Mouse (Mus musculus): Measurements from ENCODE around the gene Kdm6a. TPM values are rescaled to one million over a fixed set of nuclear protein-coding genes. Genes with fewer than 3 reads are reported as not detected.

Kdm6a gene
- polyA plus RNA-seq, 1 experiment from 2014 or later = 19.6 TPM

DNA sequence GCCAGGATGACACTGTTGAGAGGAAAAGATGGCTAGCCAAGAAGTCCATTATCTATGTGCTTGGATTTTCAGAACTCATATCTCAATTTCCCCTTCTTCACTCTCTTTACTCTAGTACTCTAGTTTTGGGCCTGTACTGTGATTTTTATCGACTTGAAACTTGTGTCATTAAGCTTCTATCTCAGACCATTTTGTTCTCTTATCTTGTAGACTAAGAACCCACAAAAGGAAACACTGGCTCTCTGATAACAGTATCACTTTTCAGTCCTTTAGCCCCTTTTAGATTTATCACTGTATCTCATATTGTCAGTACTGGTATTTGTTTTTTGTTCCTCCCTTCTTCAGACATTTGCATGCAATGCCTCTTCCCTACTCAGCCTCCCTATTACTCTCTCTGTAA lies 17.1 kb downstream of the Kdm6a start:
- 40% methylated on average over 1 of the region's 1 CpGs for WGBS
- H3K9me3 ChIP-seq = no peaks in the 10 kb centered on the region
- no peak for ATAC-seq (ENCODE audit: insufficient read depth, low FRiP score, low read depth)

GRCm38 (mm10) chrX:18187203-18187602 lies 24.8 kb downstream of the Kdm6a start:
- no peaks in the 10 kb centered on the region for H3K9me3 ChIP-seq
- H3K4me3 ChIP-seq (replicated peaks) = no peak overlapping the region
- no peak overlapping the region for H3K27ac ChIP-seq
- H3K27me3 ChIP-seq (replicated peaks) = no peaks in the 10 kb centered on the region
- H3K4me2 ChIP-seq = no peak overlapping the region
- H3K9ac ChIP-seq = no peak overlapping the region
- H3K36me3 ChIP-seq = no peaks in the 10 kb centered on the region
- H3K4me1 ChIP-seq = no peaks in the 10 kb centered on the region
- no peak for ATAC-seq (ENCODE audit: insufficient read depth, low FRiP score, low read depth)

More for the DNA sequence above, 17.1 kb downstream of the Kdm6a start:
- no peak overlapping the region for H3K4me3 ChIP-seq (replicated peaks)
- H3K27me3 ChIP-seq (replicated peaks) = no peaks in the 10 kb centered on the region
- H3K36me3 ChIP-seq = no peaks in the 10 kb centered on the region
- no peak overlapping the region for H3K27ac ChIP-seq
- H3K4me1 ChIP-seq = no peaks in the 10 kb centered on the region
- no peak overlapping the region for H3K4me2 ChIP-seq
- H3K9ac ChIP-seq = no peak overlapping the region

GRCm38 (mm10) chrX:18188293-18188692 lies 25.9 kb downstream of the Kdm6a start:
- no peak overlapping the region for H3K27ac ChIP-seq
- H3K4me2 ChIP-seq = no peak overlapping the region
- no peaks in the 10 kb centered on the region for H3K27me3 ChIP-seq (replicated peaks)
- no peak overlapping the region for H3K4me3 ChIP-seq (replicated peaks)
- H3K9me3 ChIP-seq = no peaks in the 10 kb centered on the region
- no peak for ATAC-seq (ENCODE audit: insufficient read depth, low FRiP score, low read depth)
- H3K9ac ChIP-seq = no peak overlapping the region
- H3K4me1 ChIP-seq = no peaks in the 10 kb centered on the region
- WGBS = 81% methylated on average over 2 of the region's 2 CpGs
- H3K36me3 ChIP-seq = no peaks in the 10 kb centered on the region

- H3K27ac ChIP-seq = no peak overlapping the region
- H3K27me3 ChIP-seq (replicated peaks) = no peaks in the 10 kb centered on the region
- 85% methylated on average over 1 of the region's 1 CpGs for WGBS
- H3K4me1 ChIP-seq = no peaks in the 10 kb centered on the region
- no peaks in the 10 kb centered on the region for H3K9me3 ChIP-seq
- no peaks in the 10 kb centered on the region for H3K36me3 ChIP-seq
- ATAC-seq (ENCODE audit: insufficient read depth, low FRiP score, low read depth) = no peak
- H3K4me3 ChIP-seq (replicated peaks) = no peak overlapping the region
- H3K9ac ChIP-seq = no peak overlapping the region
- no peak overlapping the region for H3K4me2 ChIP-seq
Observed at GRCm38 (mm10) chrX:18239572-18239971, 77.2 kb downstream of the Kdm6a start.

- Histone ChIP-seq H3K36me3 (0 out of 2 replicates have a peak, but pooled peaks cover 3% of the 10 kb centered on the region), H3K4me2 (no peak overlapping the region), H3K4me3 (replicated peaks) (no peak overlapping the region), H3K4me1 (no peaks in the 10 kb centered on the region), H3K9ac (no peak overlapping the region), H3K27ac (no peak overlapping the region), H3K27me3 (replicated peaks) (no peaks in the 10 kb centered on the region), H3K9me3 (no peaks in the 10 kb centered on the region)
- WGBS = 91% methylated on average over 4 of the region's 4 CpGs
- ATAC-seq (ENCODE audit: insufficient read depth, low FRiP score, low read depth) = no peak
Observed at GRCm38 (mm10) chrX:18250621-18251020, 88.2 kb downstream of the Kdm6a start.

GRCm38 (mm10) chrX:18254767-18255166 lies 92.4 kb downstream of the Kdm6a start:
- no peaks in the 10 kb centered on the region for H3K27me3 ChIP-seq (replicated peaks)
- H3K36me3 ChIP-seq = 0 out of 2 replicates have a peak, but pooled peaks cover 3% of the 10 kb centered on the region
- H3K4me2 ChIP-seq = no peak overlapping the region
- no peak overlapping the region for H3K9ac ChIP-seq
- no peak for ATAC-seq (ENCODE audit: insufficient read depth, low FRiP score, low read depth)
- H3K4me1 ChIP-seq = no peaks in the 10 kb centered on the region
- no peak overlapping the region for H3K4me3 ChIP-seq (replicated peaks)
- H3K9me3 ChIP-seq = no peaks in the 10 kb centered on the region
- no peak overlapping the region for H3K27ac ChIP-seq
- 35% methylated on average over 4 of the region's 4 CpGs for WGBS

- no peak overlapping the region for H3K27ac ChIP-seq
- H3K9me3 ChIP-seq = no peaks in the 10 kb centered on the region
- no peaks in the 10 kb centered on the region for H3K27me3 ChIP-seq (replicated peaks)
- WGBS = 91% methylated on average over 8 of the region's 8 CpGs
- no peaks in the 10 kb centered on the region for H3K4me1 ChIP-seq
- no peak overlapping the region for H3K9ac ChIP-seq
- no peaks in the 10 kb centered on the region for H3K36me3 ChIP-seq
- H3K4me2 ChIP-seq = no peak overlapping the region
- no peak overlapping the region for H3K4me3 ChIP-seq (replicated peaks)
- no peak for ATAC-seq (ENCODE audit: insufficient read depth, low FRiP score, low read depth)
Observed at GRCm38 (mm10) chrX:18258238-18258809, 95.9 kb downstream of the Kdm6a start.

- no peak for ATAC-seq (ENCODE audit: insufficient read depth, low FRiP score, low read depth)
- no peaks in the 10 kb centered on the region for H3K9me3 ChIP-seq
- H3K4me1 ChIP-seq = no peaks in the 10 kb centered on the region
- H3K9ac ChIP-seq = no peak overlapping the region
- H3K36me3 ChIP-seq = no peaks in the 10 kb centered on the region
- no peak overlapping the region for H3K27ac ChIP-seq
- WGBS = 92% methylated on average over 5 of the region's 5 CpGs
- H3K27me3 ChIP-seq (replicated peaks) = no peaks in the 10 kb centered on the region
- H3K4me3 ChIP-seq (replicated peaks) = no peak overlapping the region
- no peak overlapping the region for H3K4me2 ChIP-seq
Observed at GRCm38 (mm10) chrX:18278561-18278960, 116.2 kb downstream of the Kdm6a start.

DNA sequence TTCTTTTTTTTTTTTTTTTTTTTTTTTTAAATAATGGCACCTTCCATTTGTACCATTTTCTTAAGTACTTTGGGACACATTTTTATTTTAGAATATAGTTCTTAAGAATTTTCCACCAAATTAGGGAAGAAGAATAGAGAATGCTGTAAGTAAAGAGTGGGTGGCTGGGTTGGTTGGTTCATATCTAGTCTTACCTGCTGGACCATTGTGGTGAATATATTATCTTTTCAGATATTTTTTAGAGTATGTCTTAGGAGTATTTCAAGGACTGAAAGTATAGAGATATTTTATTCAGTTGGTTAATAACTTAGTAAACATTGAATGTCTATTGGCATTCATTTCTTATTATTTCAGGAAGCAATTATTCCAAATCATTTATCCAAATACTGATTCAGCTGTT lies 117.8 kb downstream of the Kdm6a start:
- Histone ChIP-seq H3K9ac (no peak overlapping the region), H3K27ac (no peak overlapping the region), H3K4me1 (no peaks in the 10 kb centered on the region), H3K9me3 (no peaks in the 10 kb centered on the region), H3K36me3 (no peaks in the 10 kb centered on the region), H3K4me2 (no peak overlapping the region), H3K27me3 (replicated peaks) (no peaks in the 10 kb centered on the region), H3K4me3 (replicated peaks) (no peak overlapping the region)
- ATAC-seq (ENCODE audit: insufficient read depth, low FRiP score, low read depth) = no peak

Other genes starting within 250 kb of the Kdm6a start
- not detected in 2 replicates for gene Dusp21, start 16.7 kb upstream of the Kdm6a start, polyA plus RNA-seq (2015; fragmentation: Nextera tagmentation; extraction: Ambion mirVana)

Data from stomach, embryonic 15.5 days (tissue).